Mouse (Mus musculus) left cerebral cortex, postnatal 10 days (tissue): Measurements from ENCODE around the gene Dse. TPM values are rescaled to one million over a fixed set of nuclear protein-coding genes. Genes with fewer than 3 reads are reported as not detected.
A peak's percentile ranks its signal among the peaks of the same experiment; 100 is the strongest.

Experiments
- DNase-seq, 2 experiments: peaks; one replicate each; pipeline ENCODE4 v3.0.0; 2021 to 2022; ENCODE audit warnings: low spot score in 2 of 2, mixed read lengths in 1 of 2; ENCODE audit errors: extremely low spot score in 1 of 2
- intact Hi-C: fragments of 180-260 bp; cut with DNase I; formaldehyde crosslinking; loops from one replicate; pipeline ENCODE4 v1.15.1; 2025
- total RNA-seq, 2 experiments: library from RNA; stranded (reverse); gene quantifications; 2 replicates each; pipeline ENCODE4 v1.2.3; 2021

The Dse gene
- total RNA-seq, 2 experiments from 2014 or later = 6.0 to 10.5 TPM

GRCm38 (mm10) chr10:34155796-34156554 is 51.5 kb downstream of the Dse start:
- DNase-seq = no peak
- intact Hi-C loops = loop anchor here (1.0 kb wide), 1 partner anchor 118 kb away; no protein-coding TSS in a partner anchor

GRCm38 (mm10) chr10:34151827-34152226 is 55.7 kb downstream of the Dse start:
- intact Hi-C loops = no loop called here
- no peak for DNase-seq

GRCm38 (mm10) chr10:34150454-34150853 is 57.1 kb downstream of the Dse start:
- no peak for DNase-seq
- intact Hi-C loops = no loop called here

- DNase-seq = no peak
- intact Hi-C loops = no loop called here
These were observed 57.7 kb downstream of the Dse start for GRCm38 (mm10) chr10:34149772-34150171.

GRCm38 (mm10) chr10:34141693-34142092 is 65.8 kb downstream of the Dse start:
- intact Hi-C loops = no loop called here
- DNase-seq = no peak

- no peak for DNase-seq
- intact Hi-C loops = no loop called here
These were observed 67.7 kb downstream of the Dse start for GRCm38 (mm10) chr10:34139768-34140167.

GRCm38 (mm10) chr10:34138027-34138426 is 69.5 kb downstream of the Dse start:
- intact Hi-C loops = no loop called here
- no peak for DNase-seq

- DNase-seq = no peak
- intact Hi-C loops = no loop called here
These were observed 71.1 kb downstream of the Dse start for GRCm38 (mm10) chr10:34136432-34136831.

- DNase-seq = no peak
- intact Hi-C loops = no loop called here
These were observed 76.2 kb downstream of the Dse start for GRCm38 (mm10) chr10:34131356-34131755.

- DNase-seq = no peak
- intact Hi-C loops = no loop called here
These were observed 79.1 kb downstream of the Dse start for GRCm38 (mm10) chr10:34128391-34128790.

GRCm38 (mm10) chr10:34127392-34128378 is 79.8 kb downstream of the Dse start, which contains the start of gene Calhm6:
TSS of gene Calhm6 (minus strand) at chr10:34127984.
- intact Hi-C loops = no loop called here
- peak; percentile 4 to 54 for DNase-seq

- intact Hi-C loops = no loop called here
- DNase-seq = no peak
These were observed 89.1 kb downstream of the Dse start for GRCm38 (mm10) chr10:34118421-34118820.

GRCm38 (mm10) chr10:34117770-34118169 is 89.7 kb downstream of the Dse start:
- DNase-seq = no peak
- intact Hi-C loops = no loop called here

- intact Hi-C loops = no loop called here
- no peak for DNase-seq
These were observed 90.4 kb downstream of the Dse start for GRCm38 (mm10) chr10:34117131-34117530.

GRCm38 (mm10) chr10:34111964-34112738 is 95.4 kb downstream of the Dse start:
- intact Hi-C loops = no loop called here
- no peak for DNase-seq

GRCm38 (mm10) chr10:34110863-34111465 is 96.6 kb downstream of the Dse start:
- no peak for DNase-seq
- intact Hi-C loops = no loop called here
